Mouse (Mus musculus): Measurements from ENCODE around the gene Clns1a. TPM values are rescaled to one million over a fixed set of nuclear protein-coding genes. Genes with fewer than 3 reads are reported as not detected.

The Clns1a gene
- polyA plus RNA-seq, 1 experiment from 2014 or later = 152 TPM

GRCm38 (mm10) chr7:97749207-97750190, 53.1 kb downstream of the Clns1a start:
- Histone ChIP-seq H3K9me3 (ENCODE audit: control insufficient read depth, low read length) (no peaks in the 10 kb centered on the region), H3K27ac (ENCODE audit: low read length) (peak overlapping the region; percentile 49; the same call in 1 of the 2 replicates), H3K4me1 (ENCODE audit: control insufficient read depth, insufficient read depth, low read length) (peaks cover 4% of the 10 kb centered on the region; the same call in 1 of the 2 replicates), H3K36me3 (ENCODE audit: control insufficient read depth, insufficient read depth, low read length) (no peaks in the 10 kb centered on the region), H3K9ac (ENCODE audit: low read depth, low read length) (0 out of 2 replicates have a peak overlapping the region, but pooled peaks have one; percentile 23), H3K4me2 (ENCODE audit: low read depth, low read length) (peak overlapping the region; percentile 28), H3K4me3 (ENCODE audit: low read length) (peak overlapping the region; percentile 18; the same call in 1 of the 2 replicates), H3K27me3 (replicated peaks; ENCODE audit: control insufficient read depth, insufficient read depth, low read length) (no peaks in the 10 kb centered on the region)
- ATAC-seq = peak; percentile 54
- 33% methylated on average over 19 of the region's 19 CpGs for WGBS

- Histone ChIP-seq H3K9ac (ENCODE audit: low read depth, low read length) (no peak overlapping the region), H3K36me3 (ENCODE audit: control insufficient read depth, insufficient read depth, low read length) (no peaks in the 10 kb centered on the region), H3K27me3 (replicated peaks; ENCODE audit: control insufficient read depth, insufficient read depth, low read length) (no peaks in the 10 kb centered on the region), H3K4me2 (ENCODE audit: low read depth, low read length) (0 out of 2 replicates have a peak overlapping the region, but pooled peaks have one; percentile 11), H3K27ac (ENCODE audit: low read length) (no peak overlapping the region), H3K4me3 (ENCODE audit: low read length) (no peak overlapping the region), H3K9me3 (ENCODE audit: control insufficient read depth, low read length) (no peaks in the 10 kb centered on the region), H3K4me1 (ENCODE audit: control insufficient read depth, insufficient read depth, low read length) (no peaks in the 10 kb centered on the region)
- 56% methylated on average over 18 of the region's 18 CpGs for WGBS
- peak; percentile 71 for ATAC-seq
Observed at GRCm38 (mm10) chr7:97756967-97757881, 60.8 kb downstream of the Clns1a start.

- no peaks in the 10 kb centered on the region for H3K36me3 ChIP-seq (ENCODE audit: control insufficient read depth, insufficient read depth, low read length)
- ATAC-seq = no peak
- no peaks in the 10 kb centered on the region for H3K9me3 ChIP-seq (ENCODE audit: control insufficient read depth, low read length)
- H3K4me1 ChIP-seq (ENCODE audit: control insufficient read depth, insufficient read depth, low read length) = peaks cover 5% of the 10 kb centered on the region; the same call in 1 of the 2 replicates
- no peak overlapping the region for H3K4me3 ChIP-seq (ENCODE audit: low read length)
- WGBS = 83% methylated on average over 11 of the region's 11 CpGs
- no peak overlapping the region for H3K4me2 ChIP-seq (ENCODE audit: low read depth, low read length)
- H3K9ac ChIP-seq (ENCODE audit: low read depth, low read length) = no peak overlapping the region
- no peak overlapping the region for H3K27ac ChIP-seq (ENCODE audit: low read length)
- H3K27me3 ChIP-seq (replicated peaks; ENCODE audit: control insufficient read depth, insufficient read depth, low read length) = no peaks in the 10 kb centered on the region
Observed at GRCm38 (mm10) chr7:97764591-97764990, 68.2 kb downstream of the Clns1a start.

- Histone ChIP-seq H3K27ac (ENCODE audit: low read length) (no peak overlapping the region), H3K4me3 (ENCODE audit: low read length) (no peak overlapping the region), H3K9me3 (ENCODE audit: control insufficient read depth, low read length) (no peaks in the 10 kb centered on the region), H3K4me2 (ENCODE audit: low read depth, low read length) (no peak overlapping the region), H3K36me3 (ENCODE audit: control insufficient read depth, insufficient read depth, low read length) (no peaks in the 10 kb centered on the region), H3K4me1 (ENCODE audit: control insufficient read depth, insufficient read depth, low read length) (peaks cover 5% of the 10 kb centered on the region; the same call in 1 of the 2 replicates), H3K27me3 (replicated peaks; ENCODE audit: control insufficient read depth, insufficient read depth, low read length) (no peaks in the 10 kb centered on the region), H3K9ac (ENCODE audit: low read depth, low read length) (no peak overlapping the region)
- no peak for ATAC-seq
- 84% methylated on average over 21 of the region's 21 CpGs for WGBS
Observed at GRCm38 (mm10) chr7:97765181-97765962, 68.9 kb downstream of the Clns1a start.

- ATAC-seq = peak; percentile 62
- H3K9me3 ChIP-seq (ENCODE audit: control insufficient read depth, low read length) = no peaks in the 10 kb centered on the region
- H3K4me1 ChIP-seq (ENCODE audit: control insufficient read depth, insufficient read depth, low read length) = peaks cover 5% of the 10 kb centered on the region; the same call in 1 of the 2 replicates
- 67% methylated on average over 5 of the region's 5 CpGs for WGBS
- no peaks in the 10 kb centered on the region for H3K27me3 ChIP-seq (replicated peaks; ENCODE audit: control insufficient read depth, insufficient read depth, low read length)
- no peak overlapping the region for H3K27ac ChIP-seq (ENCODE audit: low read length)
- no peaks in the 10 kb centered on the region for H3K36me3 ChIP-seq (ENCODE audit: control insufficient read depth, insufficient read depth, low read length)
- H3K9ac ChIP-seq (ENCODE audit: low read depth, low read length) = no peak overlapping the region
- H3K4me3 ChIP-seq (ENCODE audit: low read length) = no peak overlapping the region
- H3K4me2 ChIP-seq (ENCODE audit: low read depth, low read length) = no peak overlapping the region
Observed at GRCm38 (mm10) chr7:97765963-97766347, 69.5 kb downstream of the Clns1a start.

- H3K9ac ChIP-seq (ENCODE audit: low read depth, low read length) = no peak overlapping the region
- H3K27me3 ChIP-seq (replicated peaks; ENCODE audit: control insufficient read depth, insufficient read depth, low read length) = no peaks in the 10 kb centered on the region
- H3K36me3 ChIP-seq (ENCODE audit: control insufficient read depth, insufficient read depth, low read length) = no peaks in the 10 kb centered on the region
- no peaks in the 10 kb centered on the region for H3K9me3 ChIP-seq (ENCODE audit: control insufficient read depth, low read length)
- 63% methylated on average over 9 of the region's 9 CpGs for WGBS
- H3K4me3 ChIP-seq (ENCODE audit: low read length) = no peak overlapping the region
- ATAC-seq = peak; percentile 88
- H3K4me2 ChIP-seq (ENCODE audit: low read depth, low read length) = peak overlapping the region; percentile 2; the same call in 1 of the 2 replicates
- H3K4me1 ChIP-seq (ENCODE audit: control insufficient read depth, insufficient read depth, low read length) = peaks cover 5% of the 10 kb centered on the region; the same call in 1 of the 2 replicates
- H3K27ac ChIP-seq (ENCODE audit: low read length) = no peak overlapping the region
Observed at GRCm38 (mm10) chr7:97766406-97767166, 70.2 kb downstream of the Clns1a start.

GRCm38 (mm10) chr7:97767841-97768240, 71.4 kb downstream of the Clns1a start:
- ATAC-seq = no peak
- no peak overlapping the region for H3K27ac ChIP-seq (ENCODE audit: low read length)
- peaks cover 5% of the 10 kb centered on the region; the same call in 1 of the 2 replicates for H3K4me1 ChIP-seq (ENCODE audit: control insufficient read depth, insufficient read depth, low read length)
- H3K4me3 ChIP-seq (ENCODE audit: low read length) = no peak overlapping the region
- H3K4me2 ChIP-seq (ENCODE audit: low read depth, low read length) = no peak overlapping the region
- no peaks in the 10 kb centered on the region for H3K36me3 ChIP-seq (ENCODE audit: control insufficient read depth, insufficient read depth, low read length)
- WGBS = 67% methylated on average over 8 of the region's 8 CpGs
- H3K27me3 ChIP-seq (replicated peaks; ENCODE audit: control insufficient read depth, insufficient read depth, low read length) = no peaks in the 10 kb centered on the region
- H3K9me3 ChIP-seq (ENCODE audit: control insufficient read depth, low read length) = no peaks in the 10 kb centered on the region
- no peak overlapping the region for H3K9ac ChIP-seq (ENCODE audit: low read depth, low read length)

- Histone ChIP-seq H3K4me1 (ENCODE audit: control insufficient read depth, insufficient read depth, low read length) (peaks cover 5% of the 10 kb centered on the region; the same call in 1 of the 2 replicates), H3K36me3 (ENCODE audit: control insufficient read depth, insufficient read depth, low read length) (no peaks in the 10 kb centered on the region), H3K4me2 (ENCODE audit: low read depth, low read length) (no peak overlapping the region), H3K27me3 (replicated peaks; ENCODE audit: control insufficient read depth, insufficient read depth, low read length) (no peaks in the 10 kb centered on the region), H3K9me3 (ENCODE audit: control insufficient read depth, low read length) (no peaks in the 10 kb centered on the region), H3K27ac (ENCODE audit: low read length) (no peak overlapping the region), H3K4me3 (ENCODE audit: low read length) (no peak overlapping the region), H3K9ac (ENCODE audit: low read depth, low read length) (no peak overlapping the region)
- peak; percentile 58 for ATAC-seq
- 64% methylated on average over 4 of the region's 4 CpGs for WGBS
Observed at GRCm38 (mm10) chr7:97769020-97769419, 72.6 kb downstream of the Clns1a start.

All from intestine, embryonic 16.5 days (tissue).